Mouse (Mus musculus): ENCODE results near the gene Frzb. TPM values are rescaled to one million over a fixed set of nuclear protein-coding genes. Genes with fewer than 3 reads are reported as not detected.

Frzb gene
- polyA plus RNA-seq, 2 experiments = 0.37 to 0.39 TPM

GRCm38 (mm10) chr2:80474247-80474796, 26.9 kb upstream of the Frzb start:
- no peaks in the 10 kb centered on the region for H3K4me1 ChIP-seq (replicated peaks; ENCODE audit: control insufficient read depth in 2 of 2, insufficient read depth in 2 of 2, low read length in 1 of 2)
- no peaks in the 10 kb centered on the region for H3K36me3 ChIP-seq (replicated peaks; ENCODE audit: control insufficient read depth, insufficient read depth, low read depth)
- no peak overlapping the region for H3K27ac ChIP-seq
- H3K9ac ChIP-seq (replicated peaks) = no peak overlapping the region
- ATAC-seq (ENCODE audit: insufficient read depth) (no peak), DNase-seq (ENCODE audit: low read depth in 3 of 3, low spot score in 3 of 3) (no peak)
- H3K4me3 ChIP-seq (ENCODE audit: insufficient read depth in 1 of 2, low read depth in 2 of 2, low read length in 2 of 2) = no peak overlapping the region
- 42% methylated on average over 5 of the region's 5 CpGs for WGBS (ENCODE audit: insufficient replicate concordance)
- H3K4me2 ChIP-seq (ENCODE audit: low read depth) = no peak overlapping the region
- H3K9me3 ChIP-seq (ENCODE audit: control insufficient read depth, low read length) = no peaks in the 10 kb centered on the region
- TF ChIP-seq EP300 (IDR thresholded peaks at IDR 0.05; ENCODE audit: low read depth) = no peak
- no peaks in the 10 kb centered on the region for H3K27me3 ChIP-seq (ENCODE audit: control insufficient read depth, insufficient read depth, low read length)

GRCm38 (mm10) chr2:80465991-80466821, 18.8 kb upstream of the Frzb start:
- H3K4me1 ChIP-seq (replicated peaks; ENCODE audit: control insufficient read depth in 2 of 2, insufficient read depth in 2 of 2, low read length in 1 of 2) = no peaks in the 10 kb centered on the region
- ATAC-seq (ENCODE audit: insufficient read depth) (no peak), DNase-seq (ENCODE audit: low read depth in 3 of 3, low spot score in 3 of 3) (no peak)
- no peaks in the 10 kb centered on the region for H3K27me3 ChIP-seq (ENCODE audit: control insufficient read depth, insufficient read depth, low read length)
- no peak overlapping the region for H3K9ac ChIP-seq (replicated peaks)
- H3K9me3 ChIP-seq (ENCODE audit: control insufficient read depth, low read length) = no peaks in the 10 kb centered on the region
- no peaks in the 10 kb centered on the region for H3K36me3 ChIP-seq (replicated peaks; ENCODE audit: control insufficient read depth, insufficient read depth, low read depth)
- TF ChIP-seq CTCF (IDR thresholded peaks at IDR 0.05; ENCODE audit: low read depth) (no peak), EP300 (IDR thresholded peaks at IDR 0.05; ENCODE audit: low read depth) (no peak)
- H3K27ac ChIP-seq = no peak overlapping the region
- no peak overlapping the region for H3K4me2 ChIP-seq (ENCODE audit: low read depth)
- H3K4me3 ChIP-seq (ENCODE audit: insufficient read depth in 1 of 2, low read depth in 2 of 2, low read length in 2 of 2) = no peak overlapping the region
- 30% methylated on average over 16 of the region's 16 CpGs for WGBS (ENCODE audit: insufficient replicate concordance)

GRCm38 (mm10) chr2:80461827-80462226, 14.4 kb upstream of the Frzb start:
- Histone ChIP-seq H3K4me1 (replicated peaks; ENCODE audit: control insufficient read depth in 2 of 2, insufficient read depth in 2 of 2, low read length in 1 of 2) (no peaks in the 10 kb centered on the region), H3K9ac (replicated peaks) (no peak overlapping the region), H3K36me3 (replicated peaks; ENCODE audit: control insufficient read depth, insufficient read depth, low read depth) (no peaks in the 10 kb centered on the region), H3K4me2 (ENCODE audit: low read depth) (no peak overlapping the region), H3K27me3 (ENCODE audit: control insufficient read depth, insufficient read depth, low read length) (no peaks in the 10 kb centered on the region), H3K9me3 (ENCODE audit: control insufficient read depth, low read length) (no peaks in the 10 kb centered on the region), H3K27ac (no peak overlapping the region), H3K4me3 (ENCODE audit: insufficient read depth in 1 of 2, low read depth in 2 of 2, low read length in 2 of 2) (no peak overlapping the region)
- ATAC-seq (ENCODE audit: insufficient read depth) (no peak), DNase-seq (ENCODE audit: low read depth in 3 of 3, low spot score in 3 of 3) (no peak)
- TF ChIP-seq EP300 (IDR thresholded peaks at IDR 0.05; ENCODE audit: low read depth) (no peak), CTCF (IDR thresholded peaks at IDR 0.05; ENCODE audit: low read depth) (no peak)
- 47% methylated on average over 8 of the region's 8 CpGs for WGBS (ENCODE audit: insufficient replicate concordance)

DNA sequence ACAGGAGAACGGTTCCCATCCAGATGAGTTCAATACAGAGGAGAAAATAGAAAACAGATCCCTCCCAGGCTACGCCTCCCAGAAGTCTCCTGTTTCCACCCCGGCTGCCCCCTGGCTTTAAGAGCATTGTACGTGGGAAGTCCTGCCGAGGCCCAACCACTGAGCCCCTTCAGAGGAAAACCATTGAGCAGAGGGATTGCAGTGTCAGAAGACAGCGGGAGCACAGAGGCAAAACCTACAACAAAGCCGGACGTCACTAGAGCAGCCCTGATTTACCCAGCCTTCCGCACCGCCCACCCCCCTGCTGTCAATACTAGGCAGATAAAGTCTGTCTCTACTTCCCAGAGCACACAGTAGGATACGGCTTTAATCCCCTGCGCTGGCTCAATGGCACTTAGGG, 806 bp upstream of the Frzb start:
- Histone ChIP-seq H3K36me3 (replicated peaks; ENCODE audit: control insufficient read depth, insufficient read depth, low read depth) (no peaks in the 10 kb centered on the region), H3K4me3 (ENCODE audit: insufficient read depth in 1 of 2, low read depth in 2 of 2, low read length in 2 of 2) (peak overlapping the region in 1 of 2 experiments; percentile 45; a peak in 2 of 4 replicates), H3K27me3 (ENCODE audit: control insufficient read depth, insufficient read depth, low read length) (peaks cover 46% of the 10 kb centered on the region), H3K4me1 (replicated peaks; ENCODE audit: control insufficient read depth in 2 of 2, insufficient read depth in 2 of 2, low read length in 1 of 2) (no peaks in the 10 kb centered on the region), H3K9ac (replicated peaks) (no peak overlapping the region), H3K4me2 (ENCODE audit: low read depth) (peak overlapping the region; percentile 65), H3K9me3 (ENCODE audit: control insufficient read depth, low read length) (no peaks in the 10 kb centered on the region), H3K27ac (no peak overlapping the region)
- ATAC-seq (ENCODE audit: insufficient read depth) (no peak), DNase-seq (ENCODE audit: low read depth in 3 of 3, low spot score in 3 of 3) (no peak)
- WGBS (ENCODE audit: insufficient replicate concordance) = 1% methylated on average over 12 of the region's 12 CpGs
- TF ChIP-seq EP300 (IDR thresholded peaks at IDR 0.05; ENCODE audit: low read depth) (no peak), CTCF (IDR thresholded peaks at IDR 0.05; ENCODE audit: low read depth) (no peak)

DNA sequence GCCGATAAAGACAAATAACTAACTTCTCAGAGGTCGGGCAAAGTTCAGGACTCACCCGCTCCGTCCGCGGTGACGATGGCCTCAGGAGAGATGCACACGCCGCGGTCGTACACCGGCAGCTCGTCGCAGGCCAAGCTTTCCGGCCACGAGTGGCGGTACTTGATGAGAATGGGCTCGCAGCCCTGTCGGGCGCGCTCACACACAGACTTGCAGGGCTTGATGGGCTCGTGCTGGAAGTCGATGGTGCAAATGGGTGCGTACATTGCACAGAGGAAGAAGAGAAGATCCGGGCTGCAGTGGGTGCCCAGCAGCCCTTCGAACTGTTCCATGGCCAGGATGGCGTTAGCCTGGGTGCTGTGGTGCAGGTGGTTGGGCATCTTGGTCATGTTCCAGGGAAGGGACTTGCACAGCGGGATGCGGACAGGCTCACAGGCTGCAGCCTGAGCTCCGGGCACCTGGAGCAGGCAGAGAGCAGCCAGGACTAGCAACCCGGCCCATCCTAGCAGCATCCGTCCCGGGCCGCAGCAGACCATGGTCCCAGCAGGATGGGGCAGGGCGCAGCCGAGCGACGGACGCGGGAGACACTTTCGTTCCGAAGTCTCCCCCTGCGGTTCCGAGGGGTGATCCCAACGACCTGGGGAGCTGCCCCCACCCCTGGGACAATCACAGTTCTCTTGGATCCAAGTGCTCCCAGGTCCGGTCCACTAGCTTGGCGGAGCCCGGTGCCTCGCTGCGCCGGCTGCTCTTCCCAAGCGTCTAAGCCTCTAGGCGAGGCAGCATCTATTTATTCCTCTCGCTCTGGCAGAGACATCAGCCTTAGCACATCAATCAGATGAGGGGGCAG, 895 bp downstream of the Frzb start:
- peaks cover 46% of the 10 kb centered on the region for H3K27me3 ChIP-seq (ENCODE audit: control insufficient read depth, insufficient read depth, low read length)
- WGBS (ENCODE audit: insufficient replicate concordance) = under 1% methylated on average over 54 of the region's 54 CpGs
- no peak overlapping the region for H3K27ac ChIP-seq
- H3K9me3 ChIP-seq (ENCODE audit: control insufficient read depth, low read length) = no peaks in the 10 kb centered on the region
- H3K4me1 ChIP-seq (replicated peaks; ENCODE audit: control insufficient read depth in 2 of 2, insufficient read depth in 2 of 2, low read length in 1 of 2) = no peaks in the 10 kb centered on the region
- no peak for DNase-seq (ENCODE audit: low read depth in 3 of 3, low spot score in 3 of 3)
- no peak overlapping the region for H3K9ac ChIP-seq (replicated peaks)
- TF ChIP-seq CTCF (IDR thresholded peaks at IDR 0.05; ENCODE audit: low read depth) (no peak), EP300 (IDR thresholded peaks at IDR 0.05; ENCODE audit: low read depth) (no peak)
- no peak for ATAC-seq (ENCODE audit: insufficient read depth)
- H3K4me3 ChIP-seq (ENCODE audit: insufficient read depth in 1 of 2, low read depth in 2 of 2, low read length in 2 of 2) = peak overlapping the region; percentile 28 to 45
- no peaks in the 10 kb centered on the region for H3K36me3 ChIP-seq (replicated peaks; ENCODE audit: control insufficient read depth, insufficient read depth, low read depth)
- peak overlapping the region; percentile 65 for H3K4me2 ChIP-seq (ENCODE audit: low read depth)

Data from liver, embryonic 14.5 days (tissue).